Mouse (Mus musculus) lung, embryonic 15.5 days (tissue): ENCODE measurements around the gene Slc25a36. TPM values are rescaled to one million over a fixed set of nuclear protein-coding genes. Genes with fewer than 3 reads are reported as not detected.

Experiments used
- ATAC-seq: fragments of 200-750 bp; cut with Nextera tagmentation; 2 replicates; pipeline ENCODE4 v1.8.0; 2017; ENCODE audit warnings: moderate number of reproducible peaks, borderline replicate concordance; ENCODE audit not compliant: low FRiP score, low TSS enrichment; ENCODE audit errors: extremely low read depth
- H3K27ac ChIP-seq: fragments of 300-500 bp; sonication (generic); 2 replicates; pipeline ENCODE4 v1.5.1; 2015; ENCODE audit warnings: moderate library complexity, mild to moderate bottlenecking, inconsistent platforms
- H3K27me3 ChIP-seq: fragments of 300-500 bp; sonication (generic); 2 replicates; pipeline ENCODE4 v1.6.1; 2015; ENCODE audit warnings: inconsistent platforms
- H3K36me3 ChIP-seq: fragments of 300-500 bp; sonication (generic); 2 replicates; pipeline ENCODE4 v1.6.1; 2015; ENCODE audit warnings: inconsistent platforms
- H3K4me1 ChIP-seq: fragments of 300-500 bp; sonication (generic); 2 replicates; pipeline ENCODE4 v1.6.1; 2015; ENCODE audit warnings: inconsistent platforms
- H3K4me2 ChIP-seq: fragments of 300-500 bp; sonication (generic); 2 replicates; pipeline ENCODE4 v1.6.1; 2015; ENCODE audit warnings: inconsistent platforms, mild to moderate bottlenecking, moderate library complexity
- H3K4me3 ChIP-seq: fragments of 300-500 bp; sonication (generic); 2 replicates; pipeline ENCODE4 v1.5.1; 2015; ENCODE audit warnings: mild to moderate bottlenecking, inconsistent platforms
- H3K9ac ChIP-seq: fragments of 300-500 bp; sonication (generic); 2 replicates; pipeline ENCODE4 v1.6.1; 2015; ENCODE audit warnings: inconsistent platforms
- H3K9me3 ChIP-seq: fragments of 300-500 bp; sonication (generic); 2 replicates; pipeline ENCODE4 v1.6.1; 2016; ENCODE audit warnings: inconsistent platforms
- WGBS: fragments of 180-500 bp; shearing (Covaris S2); methylation state at CpG from one replicate; pipeline ENCODE4 v1.1.7; 2015; 5-methylcytosine and 5-hydroxymethylcytosine counted together
- polyA plus RNA-seq: library from polyadenylated mRNA; unstranded; fragments of >200 nt; fragmentation: Nextera tagmentation; extraction: Ambion mirVana; gene quantifications from 2 replicates; pipeline ENCODE4 v1.2.1, GENCODE M21; 2015

Gene Slc25a36
- polyA plus RNA-seq, 1 experiment from 2014 or later, result 74.0 TPM

DNA sequence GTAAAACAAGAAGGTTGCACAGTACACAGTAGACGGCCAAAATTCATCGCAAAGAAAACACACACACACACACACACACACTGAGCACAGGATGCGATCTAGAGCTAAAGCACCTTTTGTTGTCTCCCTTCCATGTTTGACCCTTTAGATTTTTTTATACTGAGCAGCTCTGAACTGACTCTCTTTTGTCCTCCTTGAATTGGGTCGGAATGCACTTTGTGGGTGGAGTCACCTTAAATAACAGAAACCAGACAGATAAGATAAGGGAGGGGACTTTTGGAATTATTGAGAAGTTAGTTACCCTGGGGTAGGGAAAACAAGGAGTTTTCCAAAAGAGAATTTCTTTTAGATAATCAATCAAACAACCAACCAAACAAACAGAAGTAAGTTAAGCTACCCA, 85.0 kb downstream of the Slc25a36 start:
- Histone ChIP-seq H3K4me1 (no peaks in the 10 kb centered on the region), H3K27me3 (no peaks in the 10 kb centered on the region; the same call in 1 of the 2 replicates), H3K4me2 (no peak overlapping the region), H3K4me3 (no peak overlapping the region), H3K9me3 (no peaks in the 10 kb centered on the region), H3K36me3 (no peaks in the 10 kb centered on the region), H3K9ac (no peak overlapping the region), H3K27ac (no peak overlapping the region)
- WGBS, result 70% methylated on average over 4 of the region's 4 CpGs
- ATAC-seq, result no peak

Other genes with a start within 250 kb of the Slc25a36 start
- 15.0 and 16.2 TPM in 2 replicates for gene Pxylp1, start 218.5 kb downstream of the Slc25a36 start, polyA plus RNA-seq
- 14.1 and 14.5 TPM in 2 replicates for gene Spsb4, start 92.3 kb downstream of the Slc25a36 start, polyA plus RNA-seq